Mouse (Mus musculus) embryonic facial prominence, embryonic 12.5 days (tissue): ENCODE results near the gene Zfp410. TPM values are rescaled to one million over a fixed set of nuclear protein-coding genes. Genes with fewer than 3 reads are reported as not detected.

ENCODE experiments used
- ATAC-seq: fragments of 200-750 bp; cut with Nextera tagmentation; 2 replicates; pipeline ENCODE4 v1.8.0; 2017; ENCODE audit not compliant: insufficient number of reproducible peaks, insufficient read depth, low FRiP score, low TSS enrichment
- H3K27ac ChIP-seq: fragments of 300-500 bp; sonication (generic); 2 replicates; pipeline ENCODE4 v1.5.1; 2016; ENCODE audit warnings: mild to moderate bottlenecking
- H3K27me3 ChIP-seq: fragments of 300-500 bp; sonication (generic); 2 replicates; pipeline ENCODE4 v1.6.1; 2016; ENCODE audit warnings: mild to moderate bottlenecking, moderate library complexity
- H3K36me3 ChIP-seq: fragments of 300-500 bp; sonication (generic); 2 replicates; pipeline ENCODE4 v1.6.1; 2016; ENCODE audit warnings: mild to moderate bottlenecking
- H3K4me1 ChIP-seq: fragments of 300-500 bp; sonication (generic); 2 replicates; pipeline ENCODE4 v1.6.1; 2016
- H3K4me2 ChIP-seq: fragments of 300-500 bp; sonication (generic); replicated peaks from 2 replicates; pipeline ENCODE4 v1.6.1; 2016; ENCODE audit warnings: mild to moderate bottlenecking, moderate library complexity
- H3K4me3 ChIP-seq: fragments of 300-500 bp; sonication (generic); 2 replicates; pipeline ENCODE4 v1.5.1; 2016; ENCODE audit warnings: mild to moderate bottlenecking
- H3K9ac ChIP-seq: fragments of 300-500 bp; sonication (generic); 2 replicates; pipeline ENCODE4 v1.6.1; 2016; ENCODE audit warnings: mild to moderate bottlenecking, moderate library complexity
- H3K9me3 ChIP-seq: fragments of 300-500 bp; sonication (generic); 2 replicates; pipeline ENCODE4 v1.6.1; 2016; ENCODE audit warnings: mild to moderate bottlenecking, moderate library complexity
- WGBS: fragments of 180-500 bp; shearing (Covaris S2); methylation state at CpG from one replicate; pipeline ENCODE4 v1.1.7; 2016; 5-methylcytosine and 5-hydroxymethylcytosine counted together
- polyA plus RNA-seq: library from polyadenylated mRNA; unstranded; fragments of >200 nt; fragmentation: Nextera tagmentation; extraction: Ambion mirVana; gene quantifications from 2 replicates; pipeline ENCODE4 v1.2.1, GENCODE M21; 2016

Zfp410 gene
- polyA plus RNA-seq, 1 experiment from 2014 or later = 100 TPM

DNA sequence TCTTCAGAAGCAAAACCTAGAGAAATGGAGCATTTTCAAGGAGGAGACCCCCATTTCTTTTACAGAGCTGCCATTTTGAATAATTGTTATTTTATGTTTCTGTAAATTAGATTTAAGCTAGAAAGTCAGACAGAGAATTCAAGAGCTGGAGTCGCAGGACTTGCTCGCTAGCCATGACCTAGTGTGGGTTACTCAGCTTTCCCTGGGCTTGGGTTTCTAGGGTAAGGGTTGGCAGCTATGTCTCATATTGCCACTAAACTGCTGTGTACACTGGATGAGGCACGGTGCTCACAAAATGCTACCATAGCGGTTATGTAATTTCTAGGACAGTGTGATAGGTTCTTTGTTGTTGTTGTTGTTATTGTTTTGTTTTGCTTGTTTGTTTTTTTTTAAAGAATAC is 76.0 kb downstream of the Zfp410 start:
- no peak for ATAC-seq
- Histone ChIP-seq H3K4me2 (no peak overlapping the region), H3K27me3 (no peaks in the 10 kb centered on the region), H3K36me3 (no peaks in the 10 kb centered on the region), H3K27ac (no peak overlapping the region), H3K9ac (no peak overlapping the region), H3K4me1 (no peaks in the 10 kb centered on the region), H3K9me3 (no peaks in the 10 kb centered on the region), H3K4me3 (no peak overlapping the region)
- WGBS = 94% methylated on average over 4 of the region's 4 CpGs

Other genes starting within 250 kb of the Zfp410 start
- not detected in 2 replicates for gene Acot5, start 247.5 kb upstream of the Zfp410 start, polyA plus RNA-seq
- 1.2 and 1.3 TPM in 2 replicates for gene Acot6, start 216.2 kb upstream of the Zfp410 start, polyA plus RNA-seq
- gene Dnal1, start 202.5 kb upstream of the Zfp410 start, polyA plus RNA-seq = 7.5 and 8.8 TPM in 2 replicates
- 1.4 and 1.5 TPM in 2 replicates for gene Pnma1, start 168.4 kb upstream of the Zfp410 start, polyA plus RNA-seq
- gene Elmsan1, start 98.0 kb upstream of the Zfp410 start, polyA plus RNA-seq = 7.9 and 9.0 TPM in 2 replicates
- gene Ptgr2, start 31.6 kb upstream of the Zfp410 start, polyA plus RNA-seq = 12.5 and 13.0 TPM in 2 replicates
- gene Coq6, start 44.8 kb downstream of the Zfp410 start, polyA plus RNA-seq = 44.0 and 45.3 TPM in 2 replicates
- gene Fam161b, start 45.0 kb downstream of the Zfp410 start, polyA plus RNA-seq = 5.5 and 5.8 TPM in 2 replicates
- gene Entpd5, start 92.2 kb downstream of the Zfp410 start, polyA plus RNA-seq = 10.4 and 11.4 TPM in 2 replicates
- gene Bbof1, start 92.2 kb downstream of the Zfp410 start, polyA plus RNA-seq = 1.5 and 2.3 TPM in 2 replicates
- 29.4 and 31.2 TPM in 2 replicates for gene Rnf113a2, start 100.3 kb downstream of the Zfp410 start, polyA plus RNA-seq
- gene Aldh6a1, start 134.2 kb downstream of the Zfp410 start, polyA plus RNA-seq = 32.1 and 35.2 TPM in 2 replicates
- gene Lin52, start 134.6 kb downstream of the Zfp410 start, polyA plus RNA-seq = 29.8 and 30.9 TPM in 2 replicates